Mouse (Mus musculus): ENCODE measurements around the gene Gm3453. TPM values are rescaled to one million over a fixed set of nuclear protein-coding genes. Genes with fewer than 3 reads are reported as not detected.
"Not testable (repeated sequence)": the region's sequence is repeated elsewhere in the genome, so short reads cannot be mapped to it uniquely, and the experiment has no call there.

Gene Gm3453
- polyA plus RNA-seq (2015; fragmentation: Nextera tagmentation; extraction: Ambion mirVana) = not detected in 2 replicates

DNA sequence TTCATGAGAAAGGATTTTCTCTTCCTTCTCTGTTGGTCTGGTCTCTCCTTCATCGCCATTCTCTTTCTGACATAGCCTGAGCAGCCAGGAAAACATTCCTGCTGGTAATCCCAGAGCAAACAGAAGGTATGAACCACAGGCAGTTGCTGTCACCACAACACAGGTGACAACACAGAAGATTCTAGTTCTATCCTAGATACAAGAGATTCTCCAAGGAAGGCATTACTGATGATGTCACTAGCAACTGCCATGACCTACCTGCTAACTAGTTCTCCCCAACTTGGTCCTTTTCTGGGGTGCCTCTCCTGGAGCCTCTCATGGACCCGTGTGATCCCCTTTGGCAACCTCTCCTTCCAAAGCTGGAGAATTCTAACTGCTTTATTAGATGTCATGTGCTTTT lies at the start of gene Gm3453:
Gene Gm3453 (minus strand): TSS at position 101 of the 400 bp plus-strand sequence.
- H3K4me3 ChIP-seq; H3K27me3 ChIP-seq; H3K4me2 ChIP-seq; H3K27ac ChIP-seq; H3K9ac ChIP-seq; H3K4me1 ChIP-seq (replicated peaks); H3K36me3 ChIP-seq; ATAC-seq (replicated peaks; ENCODE audit: insufficient number of reproducible peaks, insufficient read depth, low FRiP score, low read depth); H3K9me3 ChIP-seq (replicated peaks): not testable (repeated sequence)
- WGBS = 56% methylated on average over 2 of the region's 2 CpGs

DNA sequence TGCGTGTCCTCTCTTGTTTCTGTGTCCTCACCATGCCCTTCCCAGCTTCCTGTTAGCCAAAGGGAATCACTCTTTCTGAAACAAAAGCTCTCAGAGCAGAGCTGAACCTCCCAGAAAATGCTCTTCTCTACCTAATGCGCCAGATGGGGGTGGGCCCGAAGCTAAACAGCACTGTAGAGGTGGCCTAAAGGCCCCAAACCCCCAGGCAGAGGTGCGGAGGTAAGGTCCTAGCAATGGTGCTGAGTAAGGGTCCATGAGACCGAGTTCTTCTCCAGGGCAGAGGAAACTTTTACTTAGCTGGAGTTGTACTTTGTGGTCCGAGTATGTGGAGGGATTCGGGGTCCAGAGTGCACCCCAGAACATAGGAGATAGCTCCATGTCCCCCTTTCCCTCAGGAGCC lies 8.2 kb upstream of the Gm3453 start:
- not testable (repeated sequence) for H3K36me3 ChIP-seq; H3K4me1 ChIP-seq (replicated peaks); H3K4me3 ChIP-seq; H3K4me2 ChIP-seq; H3K9me3 ChIP-seq (replicated peaks); ATAC-seq (replicated peaks; ENCODE audit: insufficient number of reproducible peaks, insufficient read depth, low FRiP score, low read depth); H3K27ac ChIP-seq; H3K27me3 ChIP-seq; H3K9ac ChIP-seq
- WGBS = 72% methylated on average over 7 of the region's 7 CpGs

DNA sequence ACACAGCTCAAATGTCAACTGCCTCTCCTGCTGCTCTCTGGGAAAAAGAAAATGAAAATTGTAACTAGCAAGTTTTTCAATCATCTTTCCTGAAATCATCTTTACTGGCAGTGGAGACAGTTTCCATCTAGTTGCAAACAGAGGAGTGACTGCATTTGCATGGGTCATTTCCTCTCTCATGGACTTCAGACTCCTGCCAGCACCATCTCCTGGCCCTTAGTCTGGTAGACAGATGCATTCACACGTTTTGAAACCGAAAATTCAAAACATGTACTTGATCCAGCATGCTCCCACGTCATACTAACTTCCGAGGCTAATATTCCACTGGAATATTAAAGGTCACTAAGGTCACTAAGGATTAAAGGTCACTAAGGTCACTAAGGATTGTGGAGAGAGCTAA lies 16.5 kb downstream of the Gm3453 start:
- not testable (repeated sequence) for H3K4me1 ChIP-seq (replicated peaks); H3K27me3 ChIP-seq; H3K9me3 ChIP-seq (replicated peaks); H3K27ac ChIP-seq; H3K36me3 ChIP-seq; H3K9ac ChIP-seq; ATAC-seq (replicated peaks; ENCODE audit: insufficient number of reproducible peaks, insufficient read depth, low FRiP score, low read depth); H3K4me2 ChIP-seq; H3K4me3 ChIP-seq
- WGBS = 46% methylated on average over 4 of the region's 4 CpGs

DNA sequence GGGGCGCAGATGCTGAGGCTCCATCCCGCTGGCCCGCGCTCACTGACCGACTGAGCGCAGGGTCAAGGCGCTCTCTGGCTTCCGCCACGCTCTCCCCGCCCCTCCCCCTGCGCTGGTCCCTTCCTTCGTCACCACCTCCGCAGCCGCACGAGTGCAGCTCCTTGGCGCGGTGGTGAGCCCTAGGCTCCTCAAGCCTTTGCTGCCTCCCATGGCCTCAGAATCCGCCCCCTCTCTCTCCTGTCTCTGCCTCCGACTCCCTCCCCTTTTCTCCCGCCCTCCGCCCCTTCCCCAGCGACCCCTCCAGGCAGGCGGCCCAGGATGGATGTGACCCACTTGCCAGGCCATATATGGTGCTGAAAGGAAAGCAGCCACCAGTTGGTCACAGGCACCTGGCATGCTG lies 17.3 kb downstream of the Gm3453 start, which contains the start of gene Gm3248:
Gene Gm3248 (minus strand): TSS at position 111 of the 400 bp plus-strand sequence.
- H3K4me1 ChIP-seq (replicated peaks); ATAC-seq (replicated peaks; ENCODE audit: insufficient number of reproducible peaks, insufficient read depth, low FRiP score, low read depth); H3K9me3 ChIP-seq (replicated peaks); H3K36me3 ChIP-seq; H3K27me3 ChIP-seq; H3K27ac ChIP-seq: not testable (repeated sequence)
- Histone ChIP-seq H3K4me2 (peak within 1 kb of the TSS; percentile 85), H3K4me3 (peak within 1 kb of the TSS; percentile 54), H3K9ac (peak within 1 kb of the TSS; percentile 41; the same call in 1 of the 2 replicates)
- WGBS = 3% methylated on average over 10 of the region's 23 CpGs

DNA sequence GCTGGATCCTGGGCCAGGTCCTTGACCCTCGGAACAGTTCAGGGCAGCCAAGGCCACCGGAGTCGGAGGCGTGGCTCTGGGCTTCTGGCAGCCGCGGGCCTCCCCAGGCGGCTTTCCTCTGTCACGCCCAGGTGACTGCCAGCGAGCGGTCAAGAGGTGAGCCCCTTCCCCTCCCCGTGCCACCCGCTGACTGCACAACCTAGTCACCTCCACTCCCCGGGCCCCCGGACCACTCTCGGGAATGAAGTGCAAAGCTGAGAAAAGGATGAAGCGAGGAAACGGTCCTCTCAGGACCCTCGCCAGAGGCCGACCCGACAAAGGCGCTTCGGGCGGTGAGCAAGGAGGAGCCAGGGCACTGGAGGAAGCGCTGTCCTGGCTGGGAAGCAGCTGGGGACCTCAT lies 17.8 kb downstream of the Gm3453 start:
- peak overlapping the region; percentile 54 for H3K4me3 ChIP-seq
- H3K27me3 ChIP-seq; H3K9me3 ChIP-seq (replicated peaks); H3K4me1 ChIP-seq (replicated peaks); H3K27ac ChIP-seq; ATAC-seq (replicated peaks; ENCODE audit: insufficient number of reproducible peaks, insufficient read depth, low FRiP score, low read depth); H3K36me3 ChIP-seq: not testable (repeated sequence)
- peak overlapping the region; percentile 41; the same call in 1 of the 2 replicates for H3K9ac ChIP-seq
- H3K4me2 ChIP-seq = peak overlapping the region; percentile 85
- 5% methylated on average over 18 of the region's 24 CpGs for WGBS

DNA sequence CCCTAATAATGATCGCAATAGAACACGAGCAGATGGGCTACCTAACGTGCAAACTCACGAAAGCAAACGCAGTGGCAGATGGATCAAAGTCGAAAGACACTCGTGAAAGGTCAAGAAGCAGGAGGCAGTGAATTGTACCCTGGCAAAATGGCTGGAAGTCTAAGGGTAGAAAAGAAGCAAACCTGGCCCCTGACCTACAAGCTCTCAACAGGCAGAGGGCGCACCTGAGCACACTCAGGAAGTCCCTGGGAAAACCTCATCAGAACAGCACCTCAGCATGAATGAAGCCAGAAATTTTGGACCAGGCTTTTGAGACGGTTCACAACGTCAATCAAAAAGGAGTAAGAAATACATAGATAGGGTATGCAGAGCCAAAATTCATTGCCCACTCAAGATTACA lies 18.5 kb downstream of the Gm3453 start:
- not testable (repeated sequence) for H3K4me1 ChIP-seq (replicated peaks); ATAC-seq (replicated peaks; ENCODE audit: insufficient number of reproducible peaks, insufficient read depth, low FRiP score, low read depth); H3K27me3 ChIP-seq; H3K9me3 ChIP-seq (replicated peaks); H3K4me3 ChIP-seq; H3K4me2 ChIP-seq; H3K36me3 ChIP-seq; H3K9ac ChIP-seq; H3K27ac ChIP-seq
- 0% methylated on average over 5 of the region's 10 CpGs for WGBS

DNA sequence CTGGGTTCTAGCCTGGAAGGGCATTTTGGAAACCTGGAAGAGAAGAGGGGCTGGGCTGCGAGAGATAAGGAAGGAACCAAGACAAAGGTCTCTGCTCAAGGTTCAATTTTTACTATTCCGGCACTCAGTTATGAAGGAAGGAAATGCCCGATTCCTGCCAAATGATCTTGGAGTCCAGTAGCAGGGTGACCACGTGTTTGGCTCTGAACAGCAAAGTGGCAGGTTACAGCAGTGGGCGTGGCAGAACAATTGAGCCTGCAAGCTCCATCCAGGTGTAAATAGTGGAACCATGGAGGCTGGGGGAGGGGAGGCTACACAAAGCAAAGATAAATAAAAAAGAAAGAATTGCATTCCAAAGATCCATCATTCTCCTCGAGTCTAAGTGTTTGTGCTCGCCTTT lies 55.7 kb downstream of the Gm3453 start:
- H3K36me3 ChIP-seq; H3K27me3 ChIP-seq; H3K4me1 ChIP-seq (replicated peaks); H3K4me3 ChIP-seq; H3K9ac ChIP-seq; H3K27ac ChIP-seq; H3K9me3 ChIP-seq (replicated peaks); ATAC-seq (replicated peaks; ENCODE audit: insufficient number of reproducible peaks, insufficient read depth, low FRiP score, low read depth); H3K4me2 ChIP-seq: not testable (repeated sequence)
- WGBS = 68% methylated on average over 7 of the region's 7 CpGs

Other genes with a start within 250 kb of the Gm3453 start
- gene Gm3373, start 237.6 kb downstream of the Gm3453 start, polyA plus RNA-seq (2015; fragmentation: Nextera tagmentation; extraction: Ambion mirVana) = not detected in 2 replicates
- 0.34 and 0.50 TPM in 2 replicates for gene Gm3383, start 171.2 kb downstream of the Gm3453 start, polyA plus RNA-seq (2015; fragmentation: Nextera tagmentation; extraction: Ambion mirVana)
- gene Gm3424, start 148.8 kb downstream of the Gm3453 start, polyA plus RNA-seq (2015; fragmentation: Nextera tagmentation; extraction: Ambion mirVana) = not detected in 2 replicates
- 0.06 and 0.08 TPM in 2 replicates for gene Gm8237, start 98.8 kb downstream of the Gm3453 start, polyA plus RNA-seq (2015; fragmentation: Nextera tagmentation; extraction: Ambion mirVana)
- 0.37 and 0.38 TPM in 2 replicates for gene Gm3248, start 17.4 kb downstream of the Gm3453 start, polyA plus RNA-seq (2015; fragmentation: Nextera tagmentation; extraction: Ambion mirVana)
- 0.08 TPM in 1 of 2 replicates, not detected in the other for gene Gm6337, start 79.1 kb upstream of the Gm3453 start, polyA plus RNA-seq (2015; fragmentation: Nextera tagmentation; extraction: Ambion mirVana)
- 0.57 and 0.68 TPM in 2 replicates for gene Gm8206, start 114.8 kb upstream of the Gm3453 start, polyA plus RNA-seq (2015; fragmentation: Nextera tagmentation; extraction: Ambion mirVana)
- 2.1 and 2.3 TPM in 2 replicates for gene Gm3468, start 129.5 kb upstream of the Gm3453 start, polyA plus RNA-seq (2015; fragmentation: Nextera tagmentation; extraction: Ambion mirVana)
- gene Gm3476, start 146.7 kb upstream of the Gm3453 start, polyA plus RNA-seq (2015; fragmentation: Nextera tagmentation; extraction: Ambion mirVana) = not detected in 2 replicates
- not detected in 2 replicates for gene Gm21560, start 240.2 kb upstream of the Gm3453 start, polyA plus RNA-seq (2015; fragmentation: Nextera tagmentation; extraction: Ambion mirVana)